10 mouse cellular contexts compared by ENCODE assay signal in the genomic region with DNA sequence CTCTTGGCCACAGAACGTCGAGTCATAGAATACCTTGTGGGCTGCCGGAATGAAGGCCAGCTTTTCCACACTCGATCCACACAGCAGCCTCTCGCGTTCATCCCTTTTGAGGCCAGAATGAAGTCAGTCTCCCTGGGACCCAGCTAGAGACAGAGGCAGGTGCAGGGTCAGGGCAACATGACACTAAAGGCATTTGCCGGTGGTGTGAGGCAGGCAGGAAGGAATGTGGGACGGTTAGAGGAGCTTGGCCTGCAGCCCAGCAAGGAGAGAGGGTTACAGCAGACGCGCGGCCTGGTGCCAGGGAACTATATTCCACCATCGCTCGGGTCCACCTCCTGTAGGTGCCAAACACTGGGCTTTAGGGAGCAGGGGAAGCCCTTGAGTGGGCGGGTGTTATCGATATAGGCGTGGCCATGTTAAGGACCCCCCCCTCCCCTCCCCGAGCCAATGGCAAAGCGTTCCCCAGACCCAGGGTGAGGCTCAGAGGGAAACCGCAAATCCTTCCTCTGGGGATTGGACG. TPM values are rescaled to one million over a fixed set of nuclear protein-coding genes. Genes with fewer than 3 reads are reported as not detected.
DNase-seq lines count a peak whose midpoint lies in the region; ATAC-seq lines count a peak whose summit lies in the region.
"Had no signal": no experiment of that assay in that cellular context is flagged by ENCODE, and none has a peak within 500 bp of the region (broad histone marks: within the 10 kb centered on the region; RNA-seq: fewer than 3 reads in every experiment).

No protein-coding gene starts in this region.

- H3K4me2 ChIP-seq in kidney, embryonic 14.5 days (replicated peaks; ENCODE audit: low read depth, low read length) = no peak overlapping the region

- peaks cover 20% of the 10 kb centered on the region; the same call in 1 of the 2 replicates for H3K27me3 ChIP-seq in heart, embryonic 10.5 days (ENCODE audit: insufficient read depth, poor library complexity, severe bottlenecking)
- no peaks in the 10 kb centered on the region for H3K27me3 ChIP-seq in kidney, embryonic 14.5 days (ENCODE audit: control insufficient read depth, insufficient read depth, low read length)
- H3K27me3 ChIP-seq: CH12.LX had no signal

- no peaks in the 10 kb centered on the region for H3K36me3 ChIP-seq in heart, embryonic 10.5 days
- H3K36me3 ChIP-seq in kidney, embryonic 14.5 days (ENCODE audit: control insufficient read depth, insufficient read depth, low read length) = no peaks in the 10 kb centered on the region
- H3K36me3 ChIP-seq: liver, embryonic 13.5 days had no signal

- H3K27ac ChIP-seq in heart, embryonic 10.5 days = no peak overlapping the region
- H3K27ac ChIP-seq in kidney, embryonic 14.5 days (ENCODE audit: low read depth, low read length) = no peak overlapping the region
- H3K27ac ChIP-seq: liver, embryonic 13.5 days had no signal

- H3K9ac ChIP-seq in kidney, embryonic 14.5 days (ENCODE audit: low read depth, low read length) = no peak overlapping the region
- H3K9ac ChIP-seq: liver, embryonic 13.5 days had no signal

- 14% methylated on average over 20 of the region's 20 CpGs for WGBS in heart, embryonic 10.5 days
- WGBS in kidney, embryonic 14.5 days = 11% methylated on average over 20 of the region's 20 CpGs

- H3K4me1 ChIP-seq in heart, embryonic 10.5 days = peaks cover 13% of the 10 kb centered on the region
- H3K4me1 ChIP-seq in kidney, embryonic 14.5 days (ENCODE audit: control insufficient read depth, insufficient read depth, low read length) = 0 out of 2 replicates have a peak, but pooled peaks cover 3% of the 10 kb centered on the region

- no peaks in the 10 kb centered on the region for H3K9me3 ChIP-seq in heart, embryonic 10.5 days
- no peaks in the 10 kb centered on the region for H3K9me3 ChIP-seq in kidney, embryonic 14.5 days (ENCODE audit: control insufficient read depth, low read length)
- H3K9me3 ChIP-seq: liver, embryonic 13.5 days had no signal

- peak; percentile 96 for DNase-seq in heart, adult 11 months
- DNase-seq in heart, embryonic 10.5 days (ENCODE audit: low spot score) = no peak
- peak; percentile 71 for DNase-seq in cerebellum, adult 9-11 months
- DNase-seq in frontal cortex, postnatal 14 days (ENCODE audit: low spot score in 2 of 2) = no peak
- no peak for DNase-seq in left cerebral cortex, adult 11 months (ENCODE audit: low spot score)
- DNase-seq: liver, embryonic 13.5 days had no signal

- no peak overlapping the region for H3K4me3 ChIP-seq in heart, embryonic 10.5 days
- H3K4me3 ChIP-seq in kidney, embryonic 14.5 days (ENCODE audit: low read length) = no peak overlapping the region
- H3K4me3 ChIP-seq: liver, embryonic 13.5 days had no signal

- ATAC-seq in granulocyte monocyte progenitor cell, adult 5-6 weeks (replicated peaks; ENCODE audit: poor library complexity, severe bottlenecking) = peak; percentile 28
- peak; percentile 45 for ATAC-seq in kidney, embryonic 14.5 days (ENCODE audit: low FRiP score, low TSS enrichment)
- peak; percentile 57 for ATAC-seq in megakaryocyte-erythroid progenitor cell, adult 5-6 weeks (replicated peaks; ENCODE audit: low FRiP score, low TSS enrichment, poor library complexity, severe bottlenecking)

RNA-seq across cellular contexts. Expression of a gene that starts 11.3 kb away (rescaled TPM):
- not detected in 2 replicates for polyA plus RNA-seq in heart, embryonic 10.5 days (2016; fragmentation: Nextera tagmentation; extraction: Ambion mirVana)
- not detected in 2 replicates for total RNA-seq in granulocyte monocyte progenitor cell, adult 5-6 weeks (2014; fragmentation: Nextera tagmentation)
- not detected in 2 replicates for total RNA-seq in granulocyte monocyte progenitor cell, adult 5-6 weeks (2017)
- not detected in 2 replicates for polyA plus RNA-seq in kidney, embryonic 14.5 days (2014; fragmentation: Nextera tagmentation; extraction: Ambion mirVana)
- not detected in 2 replicates for total RNA-seq in megakaryocyte-erythroid progenitor cell, adult 5-6 weeks (2014; fragmentation: Nextera tagmentation)
- not detected in 2 replicates for total RNA-seq in megakaryocyte-erythroid progenitor cell, adult 5-6 weeks (2017)
- total RNA-seq: CH12.LX had no signal
- polyA plus RNA-seq: liver, embryonic 13.5 days had no signal

RNA-seq across cellular contexts. Expression of a gene that starts 26.6 kb away (rescaled TPM):
- polyA plus RNA-seq in heart, embryonic 10.5 days (2016; fragmentation: Nextera tagmentation; extraction: Ambion mirVana) = 0.68 and 2.4 TPM in 2 replicates
- total RNA-seq in granulocyte monocyte progenitor cell, adult 5-6 weeks (2014; fragmentation: Nextera tagmentation) = not detected in 2 replicates
- not detected in 2 replicates for total RNA-seq in granulocyte monocyte progenitor cell, adult 5-6 weeks (2017)
- polyA plus RNA-seq in kidney, embryonic 14.5 days (2014; fragmentation: Nextera tagmentation; extraction: Ambion mirVana) = 1.3 and 1.8 TPM in 2 replicates
- total RNA-seq in megakaryocyte-erythroid progenitor cell, adult 5-6 weeks (2014; fragmentation: Nextera tagmentation) = not detected in 2 replicates
- total RNA-seq in megakaryocyte-erythroid progenitor cell, adult 5-6 weeks (2017) = not detected in 2 replicates

RNA-seq across cellular contexts. Expression of a gene that starts 51.0 kb away (rescaled TPM):
- 34.0 and 35.5 TPM in 2 replicates for polyA plus RNA-seq in heart, embryonic 10.5 days (2016; fragmentation: Nextera tagmentation; extraction: Ambion mirVana)
- 45.0 and 52.3 TPM in 2 replicates for total RNA-seq in granulocyte monocyte progenitor cell, adult 5-6 weeks (2014; fragmentation: Nextera tagmentation)
- 27.4 and 34.8 TPM in 2 replicates for total RNA-seq in granulocyte monocyte progenitor cell, adult 5-6 weeks (2017)
- polyA plus RNA-seq in kidney, embryonic 14.5 days (2014; fragmentation: Nextera tagmentation; extraction: Ambion mirVana) = 35.2 and 43.4 TPM in 2 replicates
- total RNA-seq in megakaryocyte-erythroid progenitor cell, adult 5-6 weeks (2014; fragmentation: Nextera tagmentation) = 34.2 and 43.8 TPM in 2 replicates
- total RNA-seq in megakaryocyte-erythroid progenitor cell, adult 5-6 weeks (2017) = 51.5 and 81.2 TPM in 2 replicates

RNA-seq across cellular contexts. Expression of a gene that starts 53.6 kb away (rescaled TPM):
- 1.8 TPM in 2 replicates for polyA plus RNA-seq in heart, embryonic 10.5 days (2016; fragmentation: Nextera tagmentation; extraction: Ambion mirVana)
- total RNA-seq in granulocyte monocyte progenitor cell, adult 5-6 weeks (2014; fragmentation: Nextera tagmentation) = 1.6 and 6.2 TPM in 2 replicates
- 2.0 and 2.2 TPM in 2 replicates for total RNA-seq in granulocyte monocyte progenitor cell, adult 5-6 weeks (2017)
- polyA plus RNA-seq in kidney, embryonic 14.5 days (2014; fragmentation: Nextera tagmentation; extraction: Ambion mirVana) = 2.5 and 3.1 TPM in 2 replicates
- total RNA-seq in megakaryocyte-erythroid progenitor cell, adult 5-6 weeks (2014; fragmentation: Nextera tagmentation) = 0.22 and 2.0 TPM in 2 replicates
- 6.5 TPM in 1 of 2 replicates, not detected in the other for total RNA-seq in megakaryocyte-erythroid progenitor cell, adult 5-6 weeks (2017)

Comparison
In these comparisons a context has a peak if more than half of its experiments do, and no peak if none do; other contexts are left out.
1. DNase-seq: peak in heart, adult 11 months (single experiment) and cerebellum, adult 9-11 months (single experiment); none in heart, embryonic 10.5 days (single experiment), frontal cortex, postnatal 14 days (0 of 2) and left cerebral cortex, adult 11 months (single experiment).
2. Peak in every context shown above with its lines, with median percentiles within 50 percentile points of each other: ATAC-seq.